Mouse (Mus musculus): ENCODE results near the gene Cant1.

The Cant1 gene

DNA sequence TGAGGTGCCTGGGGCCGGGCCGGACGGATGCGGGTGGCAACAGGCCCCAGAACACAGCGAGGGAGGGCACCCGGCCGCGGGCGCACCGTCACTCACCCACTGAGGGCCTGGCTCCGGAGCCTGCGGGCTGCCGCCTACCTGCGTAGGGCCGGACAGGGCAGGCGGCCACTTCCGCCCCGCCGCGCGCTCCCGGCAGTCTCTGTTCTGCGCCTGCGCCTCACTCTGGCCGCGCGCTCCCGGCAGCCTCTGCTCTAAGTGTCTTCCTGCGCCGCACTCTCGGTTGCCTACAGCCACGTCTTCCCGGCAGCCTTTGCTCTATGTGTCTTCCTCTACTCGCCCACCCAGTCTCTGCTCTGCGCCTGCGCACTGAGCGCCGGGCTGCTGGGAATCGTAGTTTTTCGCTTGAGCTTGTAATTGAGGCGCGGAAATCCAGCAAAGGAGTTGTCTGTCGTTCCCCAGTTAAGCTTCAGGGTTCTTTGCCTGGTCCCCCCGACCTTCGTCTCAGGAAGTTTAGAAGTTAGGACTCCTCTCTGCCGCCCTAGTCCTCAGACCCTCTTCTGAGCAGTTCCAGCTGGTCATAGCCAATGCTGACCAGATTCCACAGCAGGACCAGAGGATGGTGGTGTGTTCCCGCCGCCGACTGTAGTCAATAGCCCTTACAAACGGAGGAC lies at the start of gene Cant1:
Gene Cant1, minus strand, starts transcription at position 253 of the 671 bp plus-strand sequence.
- DNase-seq (ENCODE audit: low read depth, low spot score), result peak; percentile 98

DNA sequence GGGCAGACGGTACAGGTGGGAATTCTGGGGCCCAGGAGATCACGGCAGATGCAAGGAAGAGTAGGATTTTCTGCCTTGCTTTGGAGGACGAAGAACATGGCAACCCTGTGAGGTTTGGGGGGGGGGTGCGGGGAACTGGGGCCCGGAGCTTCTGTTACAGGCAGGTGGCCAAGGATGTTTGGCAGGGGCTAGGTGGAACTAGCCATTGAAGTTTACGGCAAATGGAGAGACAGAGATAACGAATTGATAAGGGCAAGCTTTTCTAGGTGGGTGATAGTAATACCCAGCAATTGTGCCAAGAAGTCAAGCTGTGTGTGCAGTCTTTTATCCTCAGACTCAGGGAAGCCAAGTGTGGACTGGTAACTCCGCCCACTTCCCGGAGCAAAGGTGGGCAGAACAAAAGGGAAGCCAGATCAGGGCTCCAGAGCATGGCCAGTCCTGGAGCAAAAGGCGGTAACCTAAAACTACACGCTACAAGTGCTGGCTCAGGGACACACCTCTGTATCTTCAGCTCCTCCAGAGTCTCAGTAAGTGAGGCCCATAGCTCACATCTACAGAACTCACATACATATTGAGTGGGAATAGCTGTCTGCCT lies 48.7 kb upstream of the Cant1 start:
- DNase-seq (ENCODE audit: low read depth, low spot score), result no peak

DNA sequence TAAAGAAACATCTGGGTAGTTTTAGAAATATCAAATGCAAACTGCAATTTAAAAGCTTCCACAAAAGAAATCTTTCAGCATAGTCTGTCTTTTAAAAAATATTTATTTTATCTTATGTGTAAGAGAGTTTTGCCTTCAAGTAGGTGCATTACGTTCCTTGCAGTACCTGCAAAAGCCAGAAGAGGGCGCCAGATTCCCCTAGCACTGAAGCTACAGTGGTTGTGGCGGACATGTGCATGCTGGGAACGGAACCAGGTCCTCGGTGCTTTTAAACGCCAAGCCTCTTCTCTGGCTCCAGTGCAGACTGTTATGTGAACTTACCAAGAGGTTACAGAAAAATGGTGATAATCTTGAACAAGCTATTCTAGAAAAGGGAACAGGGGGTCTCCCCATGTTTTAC lies 41.4 kb upstream of the Cant1 start:
- DNase-seq (ENCODE audit: low read depth, low spot score), result no peak

DNA sequence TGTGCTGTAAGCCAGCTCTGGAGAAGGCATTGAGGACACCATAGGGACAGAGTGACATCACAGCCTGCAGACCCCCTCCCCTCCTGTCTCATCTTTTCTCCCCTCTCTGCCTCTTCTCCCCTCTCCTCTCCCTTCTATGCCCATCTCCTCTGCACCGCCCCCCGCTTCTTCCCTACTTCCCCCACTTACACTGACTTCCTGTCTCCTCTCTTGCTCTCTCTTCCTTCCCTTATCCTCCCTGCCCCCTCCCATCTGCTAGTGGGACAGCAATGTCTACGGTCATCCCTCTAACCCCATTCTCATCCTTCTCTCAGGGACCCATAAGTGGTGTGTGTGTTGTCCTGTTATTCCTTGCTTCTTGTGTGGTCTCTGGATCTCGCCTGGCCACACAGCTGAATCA lies 40.6 kb upstream of the Cant1 start:
- no peak for DNase-seq (ENCODE audit: low read depth, low spot score)

DNA sequence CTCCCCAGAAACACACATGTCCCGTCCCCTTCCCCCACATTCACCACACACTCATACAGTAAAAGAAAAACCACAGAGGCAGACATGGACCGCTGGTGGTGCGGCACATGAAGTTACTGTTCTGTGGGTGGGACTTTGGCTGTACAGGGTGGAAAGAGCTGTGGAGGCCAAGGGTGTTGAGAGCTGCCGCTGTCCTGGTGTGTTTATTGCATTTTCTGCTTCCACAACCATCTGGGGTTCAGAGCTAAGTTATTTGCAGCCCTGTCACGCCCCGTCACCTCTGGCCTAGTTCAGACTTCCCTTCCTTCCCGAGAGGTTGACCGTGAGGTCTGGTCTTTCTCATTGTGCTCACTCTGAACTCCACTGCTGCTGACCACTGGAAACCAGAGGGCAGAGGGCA lies 40.2 kb upstream of the Cant1 start:
- DNase-seq (ENCODE audit: low read depth, low spot score), result peak; percentile 55

- DNase-seq (ENCODE audit: low read depth, low spot score), result no peak
These were observed 38.1 kb upstream of the Cant1 start for GRCm38 (mm10) chr11:118456937-118457336.

DNA sequence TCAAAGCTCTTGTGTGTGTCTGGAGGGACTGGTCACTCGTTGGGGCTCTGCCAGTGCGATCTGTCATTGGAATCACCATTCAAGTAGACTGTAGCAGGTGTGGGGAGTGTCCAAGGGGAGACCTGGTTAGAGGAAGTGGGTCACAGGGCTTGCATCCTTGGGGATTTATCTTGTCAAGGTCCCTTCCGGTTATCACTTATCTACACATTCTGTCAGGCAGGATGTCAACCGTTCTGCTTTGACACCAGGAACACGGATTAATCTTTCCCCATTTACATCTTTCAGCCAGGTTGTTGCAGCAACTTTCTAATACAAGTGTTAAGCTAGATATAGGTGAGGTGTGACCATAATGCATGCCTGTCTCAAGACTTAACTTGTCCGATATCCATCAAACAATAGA lies 36.9 kb upstream of the Cant1 start:
- no peak for DNase-seq (ENCODE audit: low read depth, low spot score)

DNA sequence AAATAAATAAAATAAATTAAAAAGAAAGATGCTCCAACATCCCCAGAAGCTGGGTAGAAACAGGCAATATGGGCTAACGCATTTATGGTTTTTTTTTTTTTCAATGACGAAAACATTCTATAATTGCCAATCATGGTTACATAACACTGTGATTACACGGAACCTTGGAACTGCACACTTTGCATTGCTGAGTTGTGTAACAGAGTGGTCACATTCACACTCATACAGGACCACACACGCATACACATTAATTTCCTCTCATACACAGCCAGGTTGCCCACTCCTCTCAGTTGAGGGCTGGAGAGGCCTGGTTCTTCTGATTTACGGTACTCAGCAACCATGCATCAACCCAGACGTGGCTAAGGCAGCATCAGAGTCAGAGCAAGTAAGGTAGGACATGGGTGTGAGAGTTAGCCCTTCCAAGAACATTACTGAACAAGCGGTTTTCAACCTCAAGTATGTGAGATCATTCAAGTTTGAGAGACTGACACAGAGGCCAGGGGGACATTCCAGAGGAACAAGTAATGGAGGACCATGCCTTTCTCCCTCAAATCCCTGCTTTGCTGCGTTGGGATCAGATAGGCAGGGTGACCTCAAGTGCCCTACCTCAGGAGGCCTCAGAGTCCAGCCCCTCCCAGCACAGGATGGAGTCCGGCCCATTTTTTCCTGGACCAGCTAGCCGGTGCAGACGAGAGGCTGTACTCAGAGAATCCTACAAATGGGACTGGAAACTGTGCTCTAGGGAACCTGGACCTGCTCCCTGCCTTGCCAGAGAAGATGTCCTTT lies 35.2 kb upstream of the Cant1 start:
- no peak for DNase-seq (ENCODE audit: low read depth, low spot score)

DNA sequence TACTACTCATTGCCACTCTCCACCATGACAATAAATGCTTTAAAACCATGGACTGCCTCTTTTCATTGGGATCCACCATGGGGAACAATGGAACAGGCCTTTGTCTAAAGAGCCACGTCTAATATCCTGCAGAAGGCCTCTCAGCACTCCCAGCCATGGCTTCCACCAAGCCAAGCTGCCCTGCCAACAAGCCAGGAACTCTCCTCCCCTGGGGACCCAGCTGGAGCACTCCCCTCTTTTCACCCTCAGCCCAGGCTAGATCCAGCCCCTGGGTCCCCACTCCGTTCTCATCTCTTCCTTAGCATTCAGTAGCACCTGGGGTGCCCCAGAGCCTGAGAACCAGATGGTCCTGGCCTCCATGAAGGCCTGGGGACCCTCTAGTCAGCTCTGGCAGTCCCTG lies 34.1 kb upstream of the Cant1 start:
- no peak for DNase-seq (ENCODE audit: low read depth, low spot score)

DNA sequence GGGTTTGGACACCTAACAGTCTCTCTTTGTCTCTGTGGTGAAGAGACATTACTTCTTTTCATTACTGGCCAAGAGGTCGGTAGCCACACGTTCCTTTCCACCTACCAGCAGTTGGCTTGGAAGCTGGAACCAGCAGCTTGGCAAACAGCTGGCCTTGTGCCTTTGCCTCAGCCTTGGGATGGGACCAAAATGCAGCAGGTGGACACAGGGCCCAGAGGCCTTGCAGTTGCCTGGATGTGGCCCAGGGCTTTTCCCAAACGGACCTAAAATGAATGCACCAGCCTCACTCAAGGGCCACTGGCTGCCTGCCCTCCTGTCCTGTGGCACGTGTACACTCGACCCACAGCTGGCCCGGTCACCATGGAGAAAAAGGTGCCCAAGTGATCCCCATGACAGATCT lies 32.3 kb upstream of the Cant1 start:
- DNase-seq (ENCODE audit: low read depth, low spot score), result no peak

GRCm38 (mm10) chr11:118448385-118448784 lies 29.5 kb upstream of the Cant1 start:
- DNase-seq (ENCODE audit: low read depth, low spot score), result no peak

DNA sequence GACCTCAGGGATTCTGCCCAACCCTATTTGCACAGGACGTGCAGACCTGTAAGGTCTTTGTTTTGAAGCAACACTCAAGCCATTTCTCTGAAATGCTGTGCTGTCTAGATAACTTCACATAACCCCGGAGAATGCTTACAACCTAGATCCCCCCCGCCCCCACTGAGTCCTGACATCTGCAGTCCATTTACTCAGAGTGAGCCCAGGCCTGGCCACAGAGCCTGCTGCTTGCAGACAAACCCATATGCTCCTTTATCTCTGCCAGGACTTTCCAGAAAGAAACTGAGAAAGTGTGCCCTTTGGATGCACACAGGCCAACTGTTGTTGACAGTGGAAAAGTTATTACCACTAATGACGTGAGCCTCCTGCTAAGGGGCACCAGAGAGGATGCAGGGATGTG lies 28.5 kb upstream of the Cant1 start:
- no peak for DNase-seq (ENCODE audit: low read depth, low spot score)

DNA sequence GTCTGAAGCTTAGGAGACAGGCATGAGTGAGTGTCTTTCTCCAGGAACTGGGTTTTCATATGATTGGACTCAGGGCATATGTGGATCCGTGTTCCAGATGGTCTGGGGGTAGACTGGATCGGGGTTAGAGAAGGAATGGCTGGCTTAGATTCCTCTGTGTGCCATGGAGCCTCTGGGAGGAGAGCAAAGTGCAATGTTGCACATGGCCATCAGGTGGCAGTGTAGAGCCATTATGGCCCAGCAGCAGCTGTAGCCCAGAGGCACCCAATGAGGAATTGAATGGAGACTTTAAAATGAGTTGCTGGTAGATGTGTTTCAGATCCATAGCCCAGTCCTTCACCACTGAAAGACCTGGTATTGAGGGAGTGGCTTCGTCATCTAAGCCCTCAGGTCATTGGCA lies 27.0 kb upstream of the Cant1 start:
- peak; percentile 87 for DNase-seq (ENCODE audit: low read depth, low spot score)

DNA sequence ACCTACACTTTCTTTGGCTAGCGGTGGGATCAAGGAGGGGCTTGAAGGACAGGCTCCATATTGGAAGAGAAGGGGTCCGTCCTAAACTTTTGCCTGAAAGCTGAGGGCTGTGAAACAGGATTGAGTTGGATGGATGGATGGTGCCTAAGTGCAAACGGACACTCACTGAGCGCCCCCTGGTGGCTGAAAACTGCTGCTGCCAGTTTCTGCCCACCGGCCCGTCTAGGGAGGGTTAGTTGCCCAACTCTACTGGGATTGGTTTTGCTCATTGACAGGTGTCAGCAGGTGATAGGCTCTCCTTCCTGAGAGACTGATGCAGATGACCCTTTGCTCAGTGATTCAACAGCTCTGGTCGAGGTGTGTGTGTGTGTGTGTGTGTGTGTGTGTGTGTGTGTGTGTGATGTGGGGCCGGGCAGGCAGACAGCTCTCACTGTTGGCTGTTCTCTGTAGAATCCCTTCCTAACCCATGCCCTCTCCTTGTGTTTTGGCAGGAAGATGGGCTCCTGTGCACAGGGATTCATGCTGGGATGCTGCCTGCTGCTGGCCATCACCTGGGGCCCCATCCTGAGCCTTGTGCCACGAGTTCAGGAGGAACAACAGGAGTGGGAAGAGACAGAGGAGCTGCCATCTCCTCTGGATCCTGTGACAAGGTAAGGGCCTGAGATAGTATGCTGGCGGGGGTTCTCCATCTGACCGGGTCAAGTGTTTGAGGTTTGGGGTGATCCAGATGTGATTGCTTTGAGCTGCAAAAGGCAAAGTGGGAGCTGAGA lies 24.5 kb upstream of the Cant1 start:
- peak; percentile 66 for DNase-seq (ENCODE audit: low read depth, low spot score)

GRCm38 (mm10) chr11:118442691-118443090 lies 23.8 kb upstream of the Cant1 start:
- no peak for DNase-seq (ENCODE audit: low read depth, low spot score)

DNA sequence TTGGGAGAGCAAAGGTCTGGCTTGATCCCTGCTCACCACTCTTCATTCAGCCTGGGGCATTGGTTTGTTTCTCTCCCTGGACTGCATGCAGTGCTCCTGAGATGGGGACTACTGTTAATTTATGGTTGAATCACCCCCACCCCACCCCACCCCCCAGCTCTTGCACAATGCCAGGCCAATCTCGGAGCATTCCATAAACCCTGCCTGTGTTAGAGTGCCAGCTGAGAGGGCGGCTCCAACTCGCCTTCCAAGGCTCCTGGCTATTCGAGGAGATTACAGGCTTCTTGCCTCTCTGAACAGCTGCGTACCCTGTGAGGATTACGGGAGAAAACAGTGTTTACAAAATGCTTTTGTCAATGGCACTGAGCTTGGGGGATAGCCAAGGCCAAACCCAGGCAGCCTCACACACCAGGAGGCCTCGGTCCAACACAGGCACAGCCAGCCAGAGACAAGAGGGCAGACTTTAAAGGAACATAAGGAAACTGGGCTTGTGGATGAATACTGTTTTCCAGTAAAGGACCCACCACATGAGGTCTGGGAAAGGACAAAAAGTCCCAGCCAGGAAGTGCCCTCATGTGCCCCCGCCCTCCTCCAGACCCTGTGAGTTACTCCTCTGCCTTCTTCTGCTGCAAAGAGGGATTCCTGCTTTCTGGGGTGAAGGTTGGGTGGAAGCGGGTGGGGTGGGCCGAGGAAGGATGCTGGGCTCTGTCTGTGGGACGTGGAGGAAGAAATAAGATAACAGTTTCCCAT lies 20.0 kb upstream of the Cant1 start:
- DNase-seq (ENCODE audit: low read depth, low spot score), result no peak

GRCm38 (mm10) chr11:118436471-118436935 lies 17.6 kb upstream of the Cant1 start:
- no peak for DNase-seq (ENCODE audit: low read depth, low spot score)

- DNase-seq (ENCODE audit: low read depth, low spot score), result no peak
These were observed 15.2 kb upstream of the Cant1 start for GRCm38 (mm10) chr11:118434093-118434492.

- DNase-seq (ENCODE audit: low read depth, low spot score), result no peak
These were observed 14.5 kb upstream of the Cant1 start for GRCm38 (mm10) chr11:118433398-118433868.

GRCm38 (mm10) chr11:118431100-118431948 lies 12.4 kb upstream of the Cant1 start:
- no peak for DNase-seq (ENCODE audit: low read depth, low spot score)
